Mouse (Mus musculus) mature B cell (primary cell): ENCODE data around the gene Arfip2.

ENCODE experiments used
- in situ Hi-C: fragments of 300-500 bp; cut with MboI; formaldehyde crosslinking; loops from 2 replicates; pipeline ENCODE4 v1.14.3; 2019

Arfip2 gene

GRCm38 (mm10) chr7:105614400-105614799 is 25.8 kb downstream of the Arfip2 start:
- in situ Hi-C loops: no loop called here

GRCm38 (mm10) chr7:105611767-105612166 is 28.4 kb downstream of the Arfip2 start:
- in situ Hi-C loops: no loop called here

GRCm38 (mm10) chr7:105608467-105608866 is 31.7 kb downstream of the Arfip2 start:
- in situ Hi-C loops: no loop called here

GRCm38 (mm10) chr7:105602860-105603623 is 37.2 kb downstream of the Arfip2 start:
- in situ Hi-C loops: no loop called here

- in situ Hi-C loops: no loop called here
Observed at GRCm38 (mm10) chr7:105590097-105590496, 50.1 kb downstream of the Arfip2 start.

- in situ Hi-C loops: no loop called here
Observed at GRCm38 (mm10) chr7:105588325-105588912, 51.8 kb downstream of the Arfip2 start.
